In genomic region chr11:69322693-69323471, GRCm38 (mm10) we compare ENCODE assay signal across 9 mouse cellular contexts. TPM values are rescaled to one million over a fixed set of nuclear protein-coding genes. Genes with fewer than 3 reads are reported as not detected.
A peak's percentile ranks its signal among the peaks of the same experiment; 100 is the strongest.
DNase-seq lines count a peak whose midpoint lies in the region; ATAC-seq and TF ChIP-seq lines count a peak whose summit lies in the region.
"Had no signal": no experiment of that assay in that cellular context is flagged by ENCODE, and none has a peak within 500 bp of the region (broad histone marks: within the 10 kb centered on the region; RNA-seq: fewer than 3 reads in every experiment).

No protein-coding gene starts in this region.

- in situ Hi-C loops in CH12.LX (cut with MboI; ENCODE audit: low pct_ligation_motif_present, low pct_unique_long_range_greater_than_20kb, low sequenced_read_pairs), result no loop called here

- 21% methylated on average over 18 of the region's 18 CpGs for WGBS in heart, adult 2 months
- 17% methylated on average over 18 of the region's 18 CpGs for WGBS in limb, embryonic 14.5 days
- WGBS in stomach, embryonic 15.5 days, result 11% methylated on average over 18 of the region's 18 CpGs

- no peak for TF ChIP-seq EP300 in heart, adult 2 months (IDR thresholded peaks at IDR 0.05; ENCODE audit: insufficient read depth, low read depth, low read length)
- TF ChIP-seq EP300 in CH12.LX (IDR thresholded peaks at IDR 0.05; ENCODE audit: low read length), result peak; percentile 29

- dilution Hi-C loops in CH12.LX (cut with MboI; ENCODE audit: extremely low pct_ligation_motif_present, extremely low pct_unique_long_range_greater_than_20kb, low sequenced_read_pairs), result no loop called here

- peak overlapping the region; percentile 85 for H3K27ac ChIP-seq in heart, adult 2 months
- no peak overlapping the region for H3K27ac ChIP-seq in CH12.LX (ENCODE audit: insufficient read depth, low read depth)
- peak overlapping the region; percentile 87 for H3K27ac ChIP-seq in limb, embryonic 14.5 days (replicated peaks; ENCODE audit: low read depth, low read length)
- H3K27ac ChIP-seq in stomach, embryonic 15.5 days, result peak overlapping the region; percentile 81

- no peaks in the 10 kb centered on the region for H3K79me2 ChIP-seq in heart, adult 2 months (replicated peaks; ENCODE audit: control insufficient read depth, insufficient read depth, low read length)
- no peaks in the 10 kb centered on the region for H3K79me2 ChIP-seq in CH12.LX (replicated peaks; ENCODE audit: control insufficient read depth, extremely low read depth, insufficient read depth, poor library complexity, severe bottlenecking)

- no peak for TF ChIP-seq CTCF in heart, adult 2 months (IDR thresholded peaks at IDR 0.05)
- no peak for TF ChIP-seq CTCF in CH12.LX (conservative IDR thresholded peaks at IDR 0.05 in 1 of 2, IDR thresholded peaks at IDR 0.05 in 1 of 2; ENCODE audit: low read depth in 2 of 2, low read length in 2 of 2)

- peak overlapping the region; percentile 66 for H3K4me3 ChIP-seq in heart, adult 2 months
- H3K4me3 ChIP-seq in CH12.LX (replicated peaks in 1 of 3; ENCODE audit: low read depth in 2 of 3, low read length in 2 of 3, poor library complexity in 1 of 3), result peak overlapping the region; percentile 63 to 69 (median 64)
- peak overlapping the region; percentile 62 for H3K4me3 ChIP-seq in limb, embryonic 14.5 days (replicated peaks; ENCODE audit: low read length)
- peak overlapping the region; percentile 63 for H3K4me3 ChIP-seq in stomach, embryonic 15.5 days (replicated peaks)

- no peak for DNase-seq in heart, adult 2 months
- no peak for DNase-seq in heart, adult 8-10 months (ENCODE audit: low spot score)
- DNase-seq in CH12.LX (ENCODE audit: extremely low read depth), result peak; percentile 49
- DNase-seq in limb, embryonic 14.5 days (ENCODE audit: low spot score), result no peak
- DNase-seq in frontal cortex, adult 2 months (ENCODE audit: extremely low spot score in 1 of 2, low spot score in 1 of 2), result no peak
- DNase-seq in cerebellum, postnatal 25 days, result no peak

- H3K4me2 ChIP-seq in CH12.LX (ENCODE audit: insufficient read depth, low read depth, poor library complexity, severe bottlenecking), result peak overlapping the region; percentile 81
- peak overlapping the region; percentile 73 for H3K4me2 ChIP-seq in limb, embryonic 14.5 days (replicated peaks; ENCODE audit: low read depth, low read length, severe bottlenecking)
- H3K4me2 ChIP-seq in stomach, embryonic 15.5 days, result peak overlapping the region; percentile 71

- no peaks in the 10 kb centered on the region for H3K9me3 ChIP-seq in CH12.LX (replicated peaks; ENCODE audit: low read length)
- no peaks in the 10 kb centered on the region for H3K9me3 ChIP-seq in limb, embryonic 14.5 days (ENCODE audit: control insufficient read depth, low read length)
- no peaks in the 10 kb centered on the region for H3K9me3 ChIP-seq in stomach, embryonic 15.5 days

- ATAC-seq in erythroid progenitor cell, adult 5-6 weeks (replicated peaks; ENCODE audit: low FRiP score, poor library complexity, severe bottlenecking), result 0 out of 2 replicates have a peak, but pooled peaks have one; percentile 0
- no peak for ATAC-seq in limb, embryonic 14.5 days (ENCODE audit: low FRiP score, low read depth)
- no peak for ATAC-seq in stomach, embryonic 15.5 days (ENCODE audit: insufficient read depth, low FRiP score, low read depth)

- H3K27me3 ChIP-seq in heart, adult 2 months (ENCODE audit: control insufficient read depth, insufficient read depth, low read length), result peaks cover 1% of the 10 kb centered on the region; the same call in 1 of the 2 replicates
- H3K27me3 ChIP-seq in CH12.LX (replicated peaks), result peaks cover 16% of the 10 kb centered on the region
- peaks cover 16% of the 10 kb centered on the region for H3K27me3 ChIP-seq in limb, embryonic 14.5 days (ENCODE audit: control insufficient read depth, insufficient read depth, low read length)
- H3K27me3 ChIP-seq in stomach, embryonic 15.5 days (replicated peaks), result 0 out of 2 replicates have a peak, but pooled peaks cover 3% of the 10 kb centered on the region
- H3K27me3 ChIP-seq: Patski had no signal

- TF ChIP-seq POLR2A in heart, adult 2 months (IDR thresholded peaks at IDR 0.05; ENCODE audit: insufficient read depth, low read depth, low read length), result no peak
- peak; percentile 19; the same call in 1 of the 2 replicates for TF ChIP-seq POLR2A in CH12.LX (IDR thresholded peaks at IDR 0.05; ENCODE audit: low read depth, low read length)
- TF ChIP-seq POLR2A in limb, embryonic 14.5 days (IDR thresholded peaks at IDR 0.05; ENCODE audit: borderline replicate concordance, extremely low read depth, insufficient read depth, insufficient read length), result no peak

- no peak for TF ChIP-seq RAD21 in CH12.LX (IDR thresholded peaks at IDR 0.05; ENCODE audit: low read depth, low read length)

- H3K36me3 ChIP-seq in heart, adult 2 months (ENCODE audit: control insufficient read depth, insufficient read depth, low read length), result no peaks in the 10 kb centered on the region
- H3K36me3 ChIP-seq in CH12.LX (replicated peaks in 1 of 2; ENCODE audit: control insufficient read depth in 1 of 2, insufficient read depth in 1 of 2, low read length in 1 of 2), result peaks cover 12 to 36% of the 10 kb centered on the region in 2 experiments
- peaks cover 22% of the 10 kb centered on the region for H3K36me3 ChIP-seq in limb, embryonic 14.5 days (ENCODE audit: control insufficient read depth, insufficient read depth, low read length)
- H3K36me3 ChIP-seq in stomach, embryonic 15.5 days, result peaks cover 16% of the 10 kb centered on the region; the same call in 1 of the 2 replicates

- H3K4me1 ChIP-seq in heart, adult 2 months (ENCODE audit: control insufficient read depth, insufficient read depth, low read length), result peaks cover 10% of the 10 kb centered on the region
- H3K4me1 ChIP-seq in CH12.LX (ENCODE audit: control insufficient read depth in 1 of 2, insufficient read depth in 2 of 2), result peaks cover 12 to 39% of the 10 kb centered on the region in 2 experiments
- H3K4me1 ChIP-seq in limb, embryonic 14.5 days (ENCODE audit: control insufficient read depth, insufficient read depth, low read length), result peaks cover 38% of the 10 kb centered on the region
- peaks cover 35% of the 10 kb centered on the region for H3K4me1 ChIP-seq in stomach, embryonic 15.5 days

- intact Hi-C loops in heart, adult 2 months (cut with DNase I), result loop anchor here (2.0 to 10.0 kb wide), 4 partner anchors 18 to 258 kb away; partner anchors contain the start of gene Rnf227

- H3K9ac ChIP-seq in heart, adult 2 months (ENCODE audit: low read depth, low read length), result peak overlapping the region; percentile 84
- H3K9ac ChIP-seq in CH12.LX (ENCODE audit: insufficient read depth, low read depth), result peak overlapping the region; percentile 93
- peak overlapping the region; percentile 88 for H3K9ac ChIP-seq in limb, embryonic 14.5 days (ENCODE audit: low read depth, low read length, severe bottlenecking)
- peak overlapping the region; percentile 71; the same call in 1 of the 2 replicates for H3K9ac ChIP-seq in stomach, embryonic 15.5 days

RNA-seq across cellular contexts. Expression of gene Cntrob, which starts 0.7 kb away (rescaled TPM):
- 1 to 10 TPM; 2.3 to 2.5 TPM for total RNA-seq in heart, adult 2 months (2021)
- polyA plus RNA-seq in heart, adult 2 months (2012; rRNA removed), result 3.0 and 4.0 TPM in 2 replicates
- 1 to 10 TPM; 1.8 to 5.1 (median 2.6) TPM for total RNA-seq in heart, adult 8-10 months (2022)
- total RNA-seq in CH12.LX (2012; rRNA removed) (18.5 and 18.9 TPM in 2 replicates), CH12.LX (2014; rRNA removed) (16.4 and 22.0 TPM in 2 replicates)
- 36.6 and 41.5 TPM in 2 replicates for polyA plus RNA-seq in CH12.LX (2012; ENCODE audit: insufficient read length, low read depth)
- total RNA-seq in erythroid progenitor cell, adult 5-6 weeks (2015; ENCODE audit: low replicate concordance), result 107 and 135 TPM in 2 replicates
- 77.5 and 113 TPM in 2 replicates for total RNA-seq in erythroid progenitor cell, adult 5-6 weeks (2017; ENCODE audit: low replicate concordance)
- polyA plus RNA-seq in limb, embryonic 14.5 days (2012; rRNA removed), result 40.0 and 44.0 TPM in 2 replicates
- 14.6 and 15.7 TPM in 2 replicates for polyA plus RNA-seq in limb, embryonic 14.5 days (2014; fragmentation: Nextera tagmentation; extraction: Ambion mirVana)
- 18.6 and 19.5 TPM in 2 replicates for polyA plus RNA-seq in stomach, embryonic 15.5 days (2015; fragmentation: Nextera tagmentation; extraction: Ambion mirVana)
- polyA plus RNA-seq in frontal cortex, adult 2 months (2012; rRNA removed), result 27.8 and 31.3 TPM in 2 replicates

RNA-seq across cellular contexts. Expression of gene Trappc1, which starts 0.9 kb away (rescaled TPM):
- total RNA-seq in heart, adult 2 months (2021), result 10 to 100 TPM; 45.5 to 48.0 TPM
- polyA plus RNA-seq in heart, adult 2 months (2012; rRNA removed), result 46.6 and 84.3 TPM in 2 replicates
- 10 to 100 TPM; 46.5 to 50.6 (median 49.2) TPM for total RNA-seq in heart, adult 8-10 months (2022)
- total RNA-seq in CH12.LX (2012; rRNA removed) (75.0 and 85.4 TPM in 2 replicates), CH12.LX (2014; rRNA removed) (102 TPM in 2 replicates)
- polyA plus RNA-seq in CH12.LX (2012; ENCODE audit: insufficient read length, low read depth), result 101 and 124 TPM in 2 replicates
- 101 and 143 TPM in 2 replicates for total RNA-seq in erythroid progenitor cell, adult 5-6 weeks (2015; ENCODE audit: low replicate concordance)
- total RNA-seq in erythroid progenitor cell, adult 5-6 weeks (2017; ENCODE audit: low replicate concordance), result 48.5 and 72.5 TPM in 2 replicates
- 92.7 and 93.7 TPM in 2 replicates for polyA plus RNA-seq in limb, embryonic 14.5 days (2012; rRNA removed)
- 138 and 144 TPM in 2 replicates for polyA plus RNA-seq in limb, embryonic 14.5 days (2014; fragmentation: Nextera tagmentation; extraction: Ambion mirVana)
- polyA plus RNA-seq in stomach, embryonic 15.5 days (2015; fragmentation: Nextera tagmentation; extraction: Ambion mirVana), result 146 and 157 TPM in 2 replicates
- polyA plus RNA-seq in frontal cortex, adult 2 months (2012; rRNA removed), result 73.4 and 85.0 TPM in 2 replicates

RNA-seq across cellular contexts. Expression of gene Kcnab3, which starts 3.2 kb away (rescaled TPM):
- under 1 TPM; 0.11 to 0.23 TPM for total RNA-seq in heart, adult 2 months (2021)
- 0.53 and 0.61 TPM in 2 replicates for polyA plus RNA-seq in heart, adult 2 months (2012; rRNA removed)
- total RNA-seq in heart, adult 8-10 months (2022), result under 1 TPM in 3 of 4 experiments, not detected in 1; 0.17 to 0.38 (median 0.27) TPM
- total RNA-seq in CH12.LX (2012; rRNA removed) (0.67 and 1.1 TPM in 2 replicates), CH12.LX (2014; rRNA removed) (0.31 TPM in 1 of 2 replicates, not detected in the other)
- 0.38 and 0.39 TPM in 2 replicates for polyA plus RNA-seq in CH12.LX (2012; ENCODE audit: insufficient read length, low read depth)
- not detected in 2 replicates for total RNA-seq in erythroid progenitor cell, adult 5-6 weeks (2015; ENCODE audit: low replicate concordance)
- not detected in 2 replicates for total RNA-seq in erythroid progenitor cell, adult 5-6 weeks (2017; ENCODE audit: low replicate concordance)
- 4.0 and 4.1 TPM in 2 replicates for polyA plus RNA-seq in limb, embryonic 14.5 days (2012; rRNA removed)
- polyA plus RNA-seq in limb, embryonic 14.5 days (2014; fragmentation: Nextera tagmentation; extraction: Ambion mirVana), result 2.0 and 2.2 TPM in 2 replicates
- polyA plus RNA-seq in stomach, embryonic 15.5 days (2015; fragmentation: Nextera tagmentation; extraction: Ambion mirVana), result 1.3 TPM in 2 replicates
- 105 and 109 TPM in 2 replicates for polyA plus RNA-seq in frontal cortex, adult 2 months (2012; rRNA removed)

RNA-seq across cellular contexts. Expression of gene Rnf227, which starts 17.4 kb away (rescaled TPM):
- under 1 TPM; 0.31 to 0.36 TPM for total RNA-seq in heart, adult 2 months (2021)
- polyA plus RNA-seq in heart, adult 2 months (2012; rRNA removed), result 0.51 and 0.82 TPM in 2 replicates
- total RNA-seq in heart, adult 8-10 months (2022), result under 1 TPM; 0.34 to 0.44 (median 0.39) TPM
- total RNA-seq in CH12.LX (2012; rRNA removed), result 0.30 and 0.34 TPM in 2 replicates
- total RNA-seq in CH12.LX (2014; rRNA removed), result not detected in 2 replicates
- 0.21 TPM in 1 of 2 replicates, not detected in the other for polyA plus RNA-seq in CH12.LX (2012; ENCODE audit: insufficient read length, low read depth)
- total RNA-seq in erythroid progenitor cell, adult 5-6 weeks (2015; ENCODE audit: low replicate concordance), result 1.7 and 8.3 TPM in 2 replicates
- 3.9 and 6.5 TPM in 2 replicates for total RNA-seq in erythroid progenitor cell, adult 5-6 weeks (2017; ENCODE audit: low replicate concordance)
- polyA plus RNA-seq in limb, embryonic 14.5 days (2012; rRNA removed), result 10.5 and 12.2 TPM in 2 replicates
- 13.6 and 17.8 TPM in 2 replicates for polyA plus RNA-seq in limb, embryonic 14.5 days (2014; fragmentation: Nextera tagmentation; extraction: Ambion mirVana)
- 12.6 and 12.8 TPM in 2 replicates for polyA plus RNA-seq in stomach, embryonic 15.5 days (2015; fragmentation: Nextera tagmentation; extraction: Ambion mirVana)
- polyA plus RNA-seq in frontal cortex, adult 2 months (2012; rRNA removed), result 130 and 138 TPM in 2 replicates

RNA-seq across cellular contexts. Expression of gene Chd3, which starts 46.3 kb away (rescaled TPM):
- 10 to 100 TPM; 18.3 to 20.2 TPM for total RNA-seq in heart, adult 2 months (2021)
- 20.3 and 22.2 TPM in 2 replicates for polyA plus RNA-seq in heart, adult 2 months (2012; rRNA removed)
- 10 to 100 TPM; 16.7 to 20.4 (median 18.3) TPM for total RNA-seq in heart, adult 8-10 months (2022)
- 66.4 and 69.6 TPM in 2 replicates for total RNA-seq in CH12.LX (2012; rRNA removed)
- 30.6 and 31.9 TPM in 2 replicates for total RNA-seq in CH12.LX (2014; rRNA removed)
- 87.1 and 92.0 TPM in 2 replicates for polyA plus RNA-seq in CH12.LX (2012; ENCODE audit: insufficient read length, low read depth)
- 21.0 and 33.2 TPM in 2 replicates for total RNA-seq in erythroid progenitor cell, adult 5-6 weeks (2015; ENCODE audit: low replicate concordance)
- total RNA-seq in erythroid progenitor cell, adult 5-6 weeks (2017; ENCODE audit: low replicate concordance), result 18.9 and 19.5 TPM in 2 replicates
- 425 and 497 TPM in 2 replicates for polyA plus RNA-seq in limb, embryonic 14.5 days (2012; rRNA removed)
- 97.8 and 113 TPM in 2 replicates for polyA plus RNA-seq in limb, embryonic 14.5 days (2014; fragmentation: Nextera tagmentation; extraction: Ambion mirVana)
- 53.4 and 54.0 TPM in 2 replicates for polyA plus RNA-seq in stomach, embryonic 15.5 days (2015; fragmentation: Nextera tagmentation; extraction: Ambion mirVana)
- 374 and 399 TPM in 2 replicates for polyA plus RNA-seq in frontal cortex, adult 2 months (2012; rRNA removed)

Comparison
In these comparisons a context has a peak if more than half of its experiments do, and no peak if none do; other contexts are left out.
1. RNA of gene Kcnab3, which starts 3.2 kb away (polyA plus RNA-seq): 105 to 109 TPM in frontal cortex, adult 2 months; 2.0 to 4.1 TPM in limb, embryonic 14.5 days, 1.3 TPM in stomach, embryonic 15.5 days, 0.53 to 0.61 TPM in heart, adult 2 months and 0.38 to 0.39 TPM in CH12.LX; every median in the first group is over 10 times any median in the second.
2. Peak in every context shown above with its lines, with median percentiles within 50 percentile points of each other: H3K4me3 ChIP-seq, H3K9ac ChIP-seq and H3K4me2 ChIP-seq.